Mouse (Mus musculus): ENCODE measurements around the gene Ifnb1. TPM values are rescaled to one million over a fixed set of nuclear protein-coding genes. Genes with fewer than 3 reads are reported as not detected.

Ifnb1 gene
- total RNA-seq, 2 experiments from 2014 or later: not detected

GRCm38 (mm10) chr4:88513743-88514142 is 8.8 kb downstream of the Ifnb1 start:
- intact Hi-C loops (cut with DNase I): no loop called here

GRCm38 (mm10) chr4:88503753-88504152 is 18.8 kb downstream of the Ifnb1 start:
- DNase-seq: no peak
- intact Hi-C loops (cut with DNase I): no loop called here

More at GRCm38 (mm10) chr4:88513743-88514142, 8.8 kb downstream of the Ifnb1 start:
- DNase-seq: no peak

GRCm38 (mm10) chr4:88501247-88501646 is 21.3 kb downstream of the Ifnb1 start:
- intact Hi-C loops (cut with DNase I): no loop called here

GRCm38 (mm10) chr4:88496321-88497018 is 26.1 kb downstream of the Ifnb1 start:
- DNase-seq: no peak
- intact Hi-C loops (cut with DNase I): no loop called here

More at GRCm38 (mm10) chr4:88501247-88501646, 21.3 kb downstream of the Ifnb1 start:
- no peak for DNase-seq

GRCm38 (mm10) chr4:88489622-88490021 is 33.0 kb downstream of the Ifnb1 start:
- DNase-seq: no peak
- intact Hi-C loops (cut with DNase I): no loop called here

- intact Hi-C loops (cut with DNase I): no loop called here
- no peak for DNase-seq
Measured at GRCm38 (mm10) chr4:88488107-88488506, 34.5 kb downstream of the Ifnb1 start.

GRCm38 (mm10) chr4:88480130-88480529 is 42.4 kb downstream of the Ifnb1 start:
- intact Hi-C loops (cut with DNase I): no loop called here
- no peak for DNase-seq

GRCm38 (mm10) chr4:88478809-88479186 is 43.8 kb downstream of the Ifnb1 start:
- DNase-seq: no peak
- intact Hi-C loops (cut with DNase I): no loop called here

- intact Hi-C loops (cut with DNase I): no loop called here
- no peak for DNase-seq
Measured at GRCm38 (mm10) chr4:88478177-88478808, 44.3 kb downstream of the Ifnb1 start.

- no peak for DNase-seq
- intact Hi-C loops (cut with DNase I): no loop called here
Measured at GRCm38 (mm10) chr4:88476511-88477210, 45.9 kb downstream of the Ifnb1 start.

GRCm38 (mm10) chr4:88476084-88476483 is 46.5 kb downstream of the Ifnb1 start:
- intact Hi-C loops (cut with DNase I): no loop called here
- no peak for DNase-seq

Other genes with a start within 250 kb of the Ifnb1 start
- 1 to 10 TPM; 3.5 to 3.6 TPM for gene Hacd4, start 83.8 kb downstream of the Ifnb1 start, total RNA-seq (2021)
- not detected for gene Ifna15, start 35.5 kb upstream of the Ifnb1 start, total RNA-seq (2021)
- gene Ifna14, start 49.0 kb upstream of the Ifnb1 start, total RNA-seq (2021): not detected
- not detected for gene Ifna9, start 69.6 kb upstream of the Ifnb1 start, total RNA-seq (2021)
- not detected for gene Ifna12, start 80.6 kb upstream of the Ifnb1 start, total RNA-seq (2021)
- not detected for gene C87499, start 111.6 kb upstream of the Ifnb1 start, total RNA-seq (2021)
- gene Ifna13, start 121.7 kb upstream of the Ifnb1 start, total RNA-seq (2021): not detected
- gene Ifna16, start 154.2 kb upstream of the Ifnb1 start, total RNA-seq (2021): not detected
- not detected for gene Ifna2, start 161.1 kb upstream of the Ifnb1 start, total RNA-seq (2021)
- not detected for gene Ifnab, start 168.6 kb upstream of the Ifnb1 start, total RNA-seq (2021)
- gene Gm26566, start 199.0 kb upstream of the Ifnb1 start, total RNA-seq (2021): 1 to 10 TPM; 1.5 to 1.7 TPM
- 100 to 1,000 TPM; 105 to 106 TPM for gene Klhl9, start 199.7 kb upstream of the Ifnb1 start, total RNA-seq (2021)
- not detected for gene Gm13271, start 232.1 kb upstream of the Ifnb1 start, total RNA-seq (2021)
- not detected for gene Gm13283, start 237.3 kb upstream of the Ifnb1 start, total RNA-seq (2021)

Measured in left cerebral cortex, postnatal 4 days (tissue).